Mouse (Mus musculus): Measurements from ENCODE around the gene Atp6v0e. TPM values are rescaled to one million over a fixed set of nuclear protein-coding genes. Genes with fewer than 3 reads are reported as not detected.

The Atp6v0e gene
- polyA plus RNA-seq, 1 experiment from 2014 or later: 90.5 TPM

GRCm38 (mm10) chr17:26710049-26710448, 47.0 kb downstream of the Atp6v0e start:
- no peak overlapping the region for H3K27ac ChIP-seq (replicated peaks; ENCODE audit: low read depth, low read length)
- WGBS: 63% methylated on average over 6 of the region's 6 CpGs
- H3K27me3 ChIP-seq (ENCODE audit: control insufficient read depth, insufficient read depth, low read length): no peaks in the 10 kb centered on the region
- H3K4me1 ChIP-seq (ENCODE audit: control insufficient read depth, insufficient read depth, low read length): peaks cover 3% of the 10 kb centered on the region; the same call in 1 of the 2 replicates
- no peak overlapping the region for H3K9ac ChIP-seq (replicated peaks; ENCODE audit: low read length)
- H3K4me3 ChIP-seq (replicated peaks; ENCODE audit: low read depth, low read length): no peak overlapping the region
- ATAC-seq (ENCODE audit: low FRiP score, low TSS enrichment): no peak
- H3K9me3 ChIP-seq (ENCODE audit: control insufficient read depth, low read length): no peaks in the 10 kb centered on the region
- no peak overlapping the region for H3K4me2 ChIP-seq (ENCODE audit: low read length)
- no peak for DNase-seq
- no peaks in the 10 kb centered on the region for H3K36me3 ChIP-seq (ENCODE audit: control insufficient read depth, insufficient read depth, low read length)

GRCm38 (mm10) chr17:26715271-26715758, 52.3 kb downstream of the Atp6v0e start, which contains the start of gene Crebrf:
TSS of gene Crebrf (plus strand) at chr17:26715650.
- peak within 1 kb of the TSS; percentile 98 for H3K4me3 ChIP-seq (replicated peaks; ENCODE audit: low read depth, low read length)
- DNase-seq: peak; percentile 99
- no peaks in the 10 kb centered on the region for H3K9me3 ChIP-seq (ENCODE audit: control insufficient read depth, low read length)
- peak within 1 kb of the TSS; percentile 65 for H3K4me2 ChIP-seq (ENCODE audit: low read length)
- WGBS: under 1% methylated on average over 41 of the region's 41 CpGs
- H3K27me3 ChIP-seq (ENCODE audit: control insufficient read depth, insufficient read depth, low read length): no peaks in the 10 kb centered on the region
- ATAC-seq (ENCODE audit: low FRiP score, low TSS enrichment): peak; percentile 88
- H3K36me3 ChIP-seq (ENCODE audit: control insufficient read depth, insufficient read depth, low read length): no peaks in the 10 kb centered on the region
- H3K9ac ChIP-seq (replicated peaks; ENCODE audit: low read length): peak within 1 kb of the TSS; percentile 80
- H3K4me1 ChIP-seq (ENCODE audit: control insufficient read depth, insufficient read depth, low read length): peaks cover 6% of the 10 kb centered on the region; the same call in 1 of the 2 replicates
- peak within 1 kb of the TSS; percentile 87 for H3K27ac ChIP-seq (replicated peaks; ENCODE audit: low read depth, low read length)

- H3K27me3 ChIP-seq (ENCODE audit: control insufficient read depth, insufficient read depth, low read length): no peaks in the 10 kb centered on the region
Observed at GRCm38 (mm10) chr17:26715916-26716717, 53.1 kb downstream of the Atp6v0e start.

DNA sequence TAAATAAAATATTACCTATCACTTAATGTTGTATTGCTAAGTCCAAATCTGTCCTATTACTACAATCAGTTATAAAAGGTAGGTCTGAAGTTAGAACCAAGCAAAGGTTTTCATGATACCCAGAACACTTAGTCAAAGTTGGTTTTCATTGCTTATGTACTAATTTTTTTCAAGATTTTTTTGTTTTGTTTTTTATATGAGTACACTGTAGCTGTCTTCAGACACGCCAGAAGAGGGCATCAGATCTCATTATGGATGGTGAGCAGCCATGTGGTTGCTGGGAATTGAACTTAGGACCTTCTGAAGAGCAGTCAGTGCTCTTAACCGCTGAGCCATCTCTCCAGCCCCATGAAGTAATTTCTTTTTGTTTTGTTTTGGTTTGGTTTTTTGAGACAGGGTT, 54.8 kb downstream of the Atp6v0e start:
- Histone ChIP-seq H3K27me3 (ENCODE audit: control insufficient read depth, insufficient read depth, low read length) (no peaks in the 10 kb centered on the region), H3K9me3 (ENCODE audit: control insufficient read depth, low read length) (no peaks in the 10 kb centered on the region), H3K4me1 (ENCODE audit: control insufficient read depth, insufficient read depth, low read length) (peaks cover 6% of the 10 kb centered on the region; the same call in 1 of the 2 replicates), H3K4me3 (replicated peaks; ENCODE audit: low read depth, low read length) (no peak overlapping the region), H3K36me3 (ENCODE audit: control insufficient read depth, insufficient read depth, low read length) (no peaks in the 10 kb centered on the region), H3K27ac (replicated peaks; ENCODE audit: low read depth, low read length) (no peak overlapping the region), H3K4me2 (ENCODE audit: low read length) (no peak overlapping the region), H3K9ac (replicated peaks; ENCODE audit: low read length) (no peak overlapping the region)
- DNase-seq: no peak
- no peak for ATAC-seq (ENCODE audit: low FRiP score, low TSS enrichment)
- WGBS: 55% methylated on average over 2 of the region's 2 CpGs

More at GRCm38 (mm10) chr17:26715916-26716717, 53.1 kb downstream of the Atp6v0e start:
- peak overlapping the region; percentile 87 for H3K27ac ChIP-seq (replicated peaks; ENCODE audit: low read depth, low read length)
- H3K4me2 ChIP-seq (ENCODE audit: low read length): peak overlapping the region; percentile 65
- no peaks in the 10 kb centered on the region for H3K36me3 ChIP-seq (ENCODE audit: control insufficient read depth, insufficient read depth, low read length)
- peak overlapping the region; percentile 80 for H3K9ac ChIP-seq (replicated peaks; ENCODE audit: low read length)
- peak overlapping the region; percentile 98 for H3K4me3 ChIP-seq (replicated peaks; ENCODE audit: low read depth, low read length)
- H3K9me3 ChIP-seq (ENCODE audit: control insufficient read depth, low read length): no peaks in the 10 kb centered on the region
- under 1% methylated on average over 72 of the region's 75 CpGs for WGBS
- peak; percentile 98 for DNase-seq
- ATAC-seq (ENCODE audit: low FRiP score, low TSS enrichment): peak; percentile 97
- H3K4me1 ChIP-seq (ENCODE audit: control insufficient read depth, insufficient read depth, low read length): peaks cover 6% of the 10 kb centered on the region; the same call in 1 of the 2 replicates

DNA sequence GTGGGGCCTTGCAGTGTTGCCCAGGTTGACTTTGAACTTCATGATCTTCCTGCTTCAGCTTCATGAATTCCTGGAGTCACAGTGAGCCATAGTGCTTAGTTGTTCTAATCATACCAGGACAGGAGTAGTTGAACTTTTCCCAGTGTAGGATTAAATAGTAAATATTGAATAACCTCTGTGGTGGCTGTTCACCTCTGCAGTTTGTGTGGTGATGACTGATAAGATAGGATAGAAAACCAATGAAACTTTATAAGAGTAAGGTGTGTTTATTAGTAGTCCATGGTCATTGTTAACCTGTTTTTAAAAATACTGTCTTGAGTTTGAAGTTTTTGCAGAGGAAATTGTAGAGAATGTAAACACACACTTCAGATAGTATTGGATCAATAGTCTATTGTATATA, 56.4 kb downstream of the Atp6v0e start:
- Histone ChIP-seq H3K36me3 (ENCODE audit: control insufficient read depth, insufficient read depth, low read length) (no peaks in the 10 kb centered on the region), H3K27me3 (ENCODE audit: control insufficient read depth, insufficient read depth, low read length) (no peaks in the 10 kb centered on the region), H3K27ac (replicated peaks; ENCODE audit: low read depth, low read length) (no peak overlapping the region), H3K9me3 (ENCODE audit: control insufficient read depth, low read length) (no peaks in the 10 kb centered on the region), H3K4me1 (ENCODE audit: control insufficient read depth, insufficient read depth, low read length) (peaks cover 6% of the 10 kb centered on the region; the same call in 1 of the 2 replicates), H3K4me3 (replicated peaks; ENCODE audit: low read depth, low read length) (no peak overlapping the region), H3K9ac (replicated peaks; ENCODE audit: low read length) (no peak overlapping the region), H3K4me2 (ENCODE audit: low read length) (no peak overlapping the region)
- ATAC-seq (ENCODE audit: low FRiP score, low TSS enrichment) (no peak), DNase-seq (no peak)

DNA sequence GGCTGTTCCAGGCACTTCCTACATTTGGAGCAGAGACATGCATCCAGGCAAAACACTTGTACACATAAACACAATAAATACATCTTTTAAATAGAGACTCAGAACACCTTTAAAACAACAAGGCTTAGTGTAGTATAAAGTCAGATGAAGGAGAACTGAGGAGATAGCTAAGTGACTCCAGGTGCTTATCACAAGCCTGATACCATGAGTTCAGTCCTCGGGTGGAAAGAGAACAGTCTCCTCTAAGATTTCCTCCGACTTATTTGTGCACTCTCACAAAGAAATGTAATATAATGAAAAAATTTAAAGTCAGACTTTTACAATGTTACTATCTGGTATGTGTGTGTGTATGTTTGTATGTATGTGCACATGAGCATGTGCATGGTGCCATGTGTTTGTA, 58.8 kb downstream of the Atp6v0e start:
- Histone ChIP-seq H3K27ac (replicated peaks; ENCODE audit: low read depth, low read length) (no peak overlapping the region), H3K4me1 (ENCODE audit: control insufficient read depth, insufficient read depth, low read length) (peaks cover 2% of the 10 kb centered on the region; the same call in 1 of the 2 replicates), H3K9me3 (ENCODE audit: control insufficient read depth, low read length) (no peaks in the 10 kb centered on the region), H3K9ac (replicated peaks; ENCODE audit: low read length) (no peak overlapping the region), H3K4me2 (ENCODE audit: low read length) (no peak overlapping the region), H3K27me3 (ENCODE audit: control insufficient read depth, insufficient read depth, low read length) (no peaks in the 10 kb centered on the region), H3K4me3 (replicated peaks; ENCODE audit: low read depth, low read length) (no peak overlapping the region), H3K36me3 (ENCODE audit: control insufficient read depth, insufficient read depth, low read length) (no peaks in the 10 kb centered on the region)
- DNase-seq (no peak), ATAC-seq (ENCODE audit: low FRiP score, low TSS enrichment) (no peak)
- WGBS: 74% methylated on average over 2 of the region's 2 CpGs

GRCm38 (mm10) chr17:26724790-26725189, 61.8 kb downstream of the Atp6v0e start:
- Histone ChIP-seq H3K9me3 (ENCODE audit: control insufficient read depth, low read length) (no peaks in the 10 kb centered on the region), H3K9ac (replicated peaks; ENCODE audit: low read length) (no peak overlapping the region), H3K4me3 (replicated peaks; ENCODE audit: low read depth, low read length) (no peak overlapping the region), H3K4me1 (ENCODE audit: control insufficient read depth, insufficient read depth, low read length) (no peaks in the 10 kb centered on the region), H3K4me2 (ENCODE audit: low read length) (no peak overlapping the region), H3K27ac (replicated peaks; ENCODE audit: low read depth, low read length) (no peak overlapping the region), H3K36me3 (ENCODE audit: control insufficient read depth, insufficient read depth, low read length) (no peaks in the 10 kb centered on the region), H3K27me3 (ENCODE audit: control insufficient read depth, insufficient read depth, low read length) (no peaks in the 10 kb centered on the region)
- no peak for DNase-seq
- 56% methylated on average over 1 of the region's 1 CpGs for WGBS
- no peak for ATAC-seq (ENCODE audit: low FRiP score, low TSS enrichment)

GRCm38 (mm10) chr17:26726674-26727073, 63.6 kb downstream of the Atp6v0e start:
- DNase-seq: no peak
- no peaks in the 10 kb centered on the region for H3K27me3 ChIP-seq (ENCODE audit: control insufficient read depth, insufficient read depth, low read length)
- no peak overlapping the region for H3K4me3 ChIP-seq (replicated peaks; ENCODE audit: low read depth, low read length)
- no peak for ATAC-seq (ENCODE audit: low FRiP score, low TSS enrichment)
- H3K36me3 ChIP-seq (ENCODE audit: control insufficient read depth, insufficient read depth, low read length): no peaks in the 10 kb centered on the region
- H3K9me3 ChIP-seq (ENCODE audit: control insufficient read depth, low read length): no peaks in the 10 kb centered on the region
- no peak overlapping the region for H3K9ac ChIP-seq (replicated peaks; ENCODE audit: low read length)
- WGBS: 90% methylated on average over 1 of the region's 1 CpGs
- no peaks in the 10 kb centered on the region for H3K4me1 ChIP-seq (ENCODE audit: control insufficient read depth, insufficient read depth, low read length)
- no peak overlapping the region for H3K4me2 ChIP-seq (ENCODE audit: low read length)
- no peak overlapping the region for H3K27ac ChIP-seq (replicated peaks; ENCODE audit: low read depth, low read length)

Data from midbrain, embryonic 14.5 days (tissue).